Mouse (Mus musculus): ENCODE measurements around the gene Hdgfl2.

GRCm38 (mm10) chr17:56032127-56032733 lies 47.2 kb upstream of the Hdgfl2 start:
- TF ChIP-seq CTCF (IDR thresholded peaks at IDR 0.05; ENCODE audit: borderline replicate concordance, insufficient read depth, low read depth, low read length) (no peak), POLR2A (IDR thresholded peaks at IDR 0.05; ENCODE audit: borderline replicate concordance, insufficient read depth, low read length) (no peak)
